ENCODE assay signal across 12 mouse cellular contexts in the genomic region with DNA sequence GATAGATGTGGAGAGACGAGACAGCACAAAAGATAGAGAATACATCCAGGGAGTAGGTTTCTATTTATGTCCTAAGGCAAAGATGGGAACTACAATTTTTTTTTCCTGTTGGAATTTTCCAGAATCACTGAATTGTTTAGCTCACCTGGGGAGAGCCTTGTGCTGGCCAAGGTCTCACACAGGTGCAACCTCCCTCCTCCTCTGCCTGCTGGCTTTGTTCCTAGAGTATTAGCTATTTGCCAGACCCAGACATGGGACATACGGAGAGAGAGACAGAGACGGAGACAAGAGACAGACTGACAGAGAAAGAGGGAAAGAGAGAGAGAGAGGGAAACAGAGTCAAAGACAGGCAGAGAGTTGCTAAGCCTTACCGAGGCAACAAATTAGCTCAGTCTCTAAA.
"Had no signal": no experiment of that assay in that cellular context is flagged by ENCODE, and none has a peak within 500 bp of the region (broad histone marks: within the 10 kb centered on the region; RNA-seq: fewer than 3 reads in every experiment).

No protein-coding gene starts in this region.

- H3K9me3 ChIP-seq: liver, embryonic 13.5 days; lung, embryonic 15.5 days; midbrain, embryonic 12.5 days had no signal

- H3K36me3 ChIP-seq: limb, embryonic 12.5 days; liver, embryonic 13.5 days; lung, embryonic 15.5 days; midbrain, embryonic 12.5 days had no signal

- H3K4me2 ChIP-seq: limb, embryonic 12.5 days; liver, embryonic 13.5 days; lung, embryonic 15.5 days; midbrain, embryonic 12.5 days had no signal

- H3K27ac ChIP-seq: limb, embryonic 12.5 days; liver, embryonic 13.5 days; lung, embryonic 15.5 days; midbrain, embryonic 12.5 days had no signal

- DNase-seq: kidney, postnatal 36 days; liver; liver, embryonic 13.5 days; liver, postnatal 0 days; lung, postnatal 14 days; spleen, adult 18-20 months; thymus, adult 18-20 months; thymus, postnatal 14 days had no signal

- H3K4me3 ChIP-seq: limb, embryonic 12.5 days; liver, embryonic 13.5 days; lung, embryonic 15.5 days; midbrain, embryonic 12.5 days had no signal

- ATAC-seq: liver, postnatal 0 days; midbrain, embryonic 16.5 days had no signal

- H3K9ac ChIP-seq: limb, embryonic 12.5 days; liver, embryonic 13.5 days; liver, postnatal 0 days; lung, embryonic 15.5 days; midbrain, embryonic 12.5 days had no signal

- H3K4me1 ChIP-seq: lung, embryonic 15.5 days; midbrain, embryonic 12.5 days had no signal

- H3K27me3 ChIP-seq: limb, embryonic 12.5 days; liver, embryonic 13.5 days; lung, embryonic 15.5 days; midbrain, embryonic 12.5 days had no signal
